Mouse (Mus musculus) embryo, embryonic 10.5 days (tissue): Measurements from ENCODE around the gene Nck2.

Experiments used
- DNase-seq: peaks from one replicate; pipeline ENCODE4 v3.0.0-alpha.2; 2015; ENCODE audit warnings: low spot score

The Nck2 gene

DNA sequence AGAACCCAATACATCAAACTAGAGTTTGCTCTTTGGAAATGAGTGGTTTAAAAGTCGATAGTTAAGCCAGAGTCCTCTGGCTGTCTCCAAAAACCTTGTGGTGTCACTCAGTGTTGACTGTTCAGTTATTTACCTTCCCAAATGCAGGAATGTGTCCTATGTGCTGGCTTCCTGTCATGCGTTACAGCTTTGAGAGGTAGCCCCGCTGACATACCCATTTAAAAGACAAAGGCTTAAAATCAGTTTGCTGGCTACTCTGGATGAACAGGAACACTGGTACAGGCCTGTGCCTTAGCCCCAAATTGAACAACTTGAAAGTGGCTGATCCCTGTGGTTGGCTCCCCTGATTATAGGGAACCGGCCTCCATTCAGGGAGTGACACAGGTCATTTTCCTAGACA, 126.7 kb downstream of the Nck2 start:
- no peak for DNase-seq

DNA sequence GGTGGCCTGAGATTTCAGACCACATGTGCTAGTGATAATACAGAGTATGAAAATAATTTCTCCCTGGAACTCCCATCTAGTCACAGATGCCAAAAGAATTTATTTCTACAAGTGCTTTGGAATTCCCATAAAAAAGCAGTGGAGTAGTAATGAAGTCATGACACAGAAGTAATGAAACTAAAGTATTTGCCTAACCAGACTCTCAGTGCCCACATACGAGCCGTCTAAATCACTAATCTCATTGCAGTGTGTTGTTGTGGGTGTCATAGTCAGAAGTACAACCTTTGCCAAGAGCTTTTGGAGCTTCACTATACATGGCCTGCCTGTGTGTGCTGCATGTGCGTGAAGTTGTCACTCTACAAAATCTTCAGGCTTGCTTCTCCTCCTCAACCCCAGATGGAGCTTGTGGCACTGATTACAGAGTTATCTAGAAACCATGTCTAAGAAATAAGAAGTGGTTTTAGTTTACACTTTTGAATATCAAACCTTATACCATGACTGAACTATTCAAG, 130.5 kb downstream of the Nck2 start:
- DNase-seq, result no peak

DNA sequence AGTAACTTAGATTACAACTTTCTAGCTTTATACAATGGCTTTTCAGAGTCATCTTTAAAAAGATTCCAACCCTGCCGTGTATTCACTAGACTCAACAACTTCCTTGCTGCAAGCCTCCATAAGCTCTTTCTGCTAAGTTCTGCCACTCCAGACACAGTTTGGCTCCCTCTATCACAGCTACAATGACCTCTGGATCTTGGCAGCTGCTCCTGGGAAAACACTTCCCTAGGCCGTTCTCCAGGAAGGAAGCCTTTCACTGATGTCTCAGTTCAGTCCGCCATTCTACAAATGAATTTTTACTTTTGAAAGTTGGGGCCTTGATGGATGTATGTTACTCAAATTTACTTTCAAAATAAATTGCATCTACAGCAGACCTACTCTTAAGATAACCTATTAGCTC, 133.0 kb downstream of the Nck2 start:
- DNase-seq, result no peak

DNA sequence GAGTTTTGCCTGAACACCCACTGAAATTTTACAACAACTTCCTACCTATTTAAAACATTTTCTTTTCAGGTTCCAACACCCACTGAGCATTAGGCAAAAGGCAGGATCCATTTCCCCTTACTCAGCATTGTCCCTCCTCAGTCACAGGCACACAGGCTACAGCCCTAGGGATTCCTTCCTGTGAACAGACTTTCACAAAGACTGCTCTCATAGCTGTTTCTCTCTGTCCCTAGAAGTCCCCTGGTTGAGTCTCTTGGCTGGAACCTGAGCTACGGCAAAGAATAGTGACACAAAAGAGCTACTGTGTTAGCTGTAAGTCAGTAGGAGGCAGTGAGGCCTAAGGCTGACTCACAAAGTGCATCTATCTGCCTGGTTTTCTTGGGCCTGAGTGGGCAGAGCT, 139.2 kb downstream of the Nck2 start:
- DNase-seq, result no peak

DNA sequence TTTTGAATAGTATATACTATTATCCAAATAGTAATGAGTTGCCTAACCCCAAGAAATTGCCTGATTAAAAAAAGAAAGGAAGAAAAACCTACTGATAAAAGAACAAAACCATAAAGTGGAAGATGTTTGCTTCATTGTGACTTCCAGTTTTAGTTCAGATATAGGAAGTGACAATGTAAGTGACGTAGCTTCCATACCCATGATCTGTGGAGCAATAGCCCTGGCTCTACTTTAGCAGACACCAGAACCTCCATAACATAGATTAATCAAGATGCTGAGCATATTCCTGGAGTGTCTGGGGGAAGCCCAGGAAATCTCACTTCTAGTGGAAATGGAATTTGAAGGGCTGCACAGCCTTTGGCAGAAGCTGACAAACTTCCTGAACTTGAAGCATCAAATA, 144.6 kb downstream of the Nck2 start:
- no peak for DNase-seq

DNA sequence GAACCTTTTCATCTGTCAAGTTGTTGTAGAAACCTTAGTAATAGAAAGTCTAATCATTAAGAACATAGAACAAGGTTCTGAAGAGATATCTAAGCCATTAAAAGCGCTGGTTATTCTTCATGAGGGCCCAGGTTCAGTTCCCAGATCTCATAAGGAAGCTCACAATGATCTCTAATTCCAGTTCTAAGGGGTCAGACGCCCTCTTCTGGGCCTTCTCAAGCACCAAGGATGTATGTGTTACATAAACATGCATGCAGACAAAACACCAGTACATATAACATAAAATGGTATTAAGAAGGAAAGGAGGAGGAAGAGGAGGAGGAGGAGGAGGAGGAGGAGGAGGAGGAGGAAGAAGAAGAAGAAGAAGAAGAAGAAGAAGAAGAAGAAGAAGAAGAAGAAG, 145.5 kb downstream of the Nck2 start:
- DNase-seq, result no peak

DNA sequence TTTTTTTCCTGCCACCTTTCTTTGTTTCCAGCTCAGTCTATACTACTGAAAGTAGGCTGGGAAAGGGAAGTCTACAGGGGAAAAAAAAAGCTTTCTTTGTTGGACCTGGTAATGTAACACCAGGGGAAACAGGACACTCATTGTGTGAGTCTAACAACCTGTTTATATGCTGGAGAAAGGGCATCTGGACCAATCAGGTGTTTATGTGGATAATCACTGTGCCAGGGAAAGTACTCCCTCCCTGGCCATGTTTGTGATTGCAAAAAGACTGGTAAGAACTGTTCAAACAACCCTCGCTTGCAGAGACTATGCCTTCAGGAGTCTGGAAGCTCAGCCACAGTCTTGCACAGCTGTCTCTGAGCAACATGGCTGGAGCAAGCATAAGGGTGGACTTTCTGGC, 146.3 kb downstream of the Nck2 start:
- DNase-seq, result no peak

DNA sequence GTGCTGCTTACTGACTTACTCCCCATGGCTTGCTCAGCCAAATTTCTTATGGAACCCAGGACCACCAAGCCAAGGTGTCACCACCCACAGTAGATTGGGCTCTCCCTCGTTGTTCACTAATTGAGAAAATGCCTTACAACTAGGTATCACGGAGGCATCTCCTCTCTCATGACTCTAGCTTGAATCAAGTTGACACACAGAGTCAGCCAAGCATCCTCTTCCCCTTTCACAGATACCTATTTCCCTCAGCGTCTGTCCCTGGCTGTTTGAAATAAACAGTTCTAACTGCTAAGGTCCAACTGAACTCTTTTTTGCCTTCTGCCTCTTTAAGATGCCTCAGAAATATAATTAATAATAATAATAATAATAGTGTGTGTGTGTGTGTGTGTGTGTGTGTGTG, 148.7 kb downstream of the Nck2 start:
- DNase-seq, result no peak

DNA sequence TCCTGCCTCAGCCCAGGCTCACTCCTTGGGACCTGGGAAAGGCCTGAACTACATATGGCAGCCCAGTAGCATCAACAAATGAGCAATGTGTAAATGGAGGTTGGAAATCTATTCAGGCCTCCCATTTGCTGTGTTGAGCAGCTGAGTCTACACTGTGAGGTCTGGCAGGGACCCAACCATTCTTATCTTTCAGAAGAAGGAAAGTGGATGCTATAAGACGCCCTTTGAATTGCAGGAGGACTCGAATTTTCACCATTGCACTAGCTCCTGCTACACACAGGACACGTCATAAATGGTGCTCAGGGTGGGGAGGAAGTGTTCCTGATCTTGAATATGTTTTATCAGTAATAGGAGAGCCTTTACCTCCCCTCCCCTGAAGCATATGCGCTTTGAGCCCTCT, 150.4 kb downstream of the Nck2 start:
- no peak for DNase-seq

DNA sequence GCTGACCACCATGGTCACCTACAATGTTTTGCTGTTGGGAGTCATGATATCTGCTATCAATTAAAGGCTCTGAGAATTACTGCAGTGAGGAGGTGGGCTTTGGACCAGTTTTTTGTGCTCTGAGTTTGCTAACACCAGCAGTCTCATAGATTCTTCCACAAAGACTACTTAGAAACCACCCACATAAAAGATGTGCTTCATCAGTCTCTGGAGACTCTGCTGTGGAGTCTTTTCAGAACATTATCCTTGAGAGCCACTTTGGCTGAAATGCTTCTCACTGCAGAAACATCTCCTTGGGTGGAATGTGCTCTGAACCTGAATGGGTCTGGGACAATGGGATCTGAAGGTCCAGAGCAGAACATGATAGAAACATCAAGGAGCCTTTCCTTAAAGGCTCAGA, 153.4 kb downstream of the Nck2 start:
- DNase-seq, result no peak

DNA sequence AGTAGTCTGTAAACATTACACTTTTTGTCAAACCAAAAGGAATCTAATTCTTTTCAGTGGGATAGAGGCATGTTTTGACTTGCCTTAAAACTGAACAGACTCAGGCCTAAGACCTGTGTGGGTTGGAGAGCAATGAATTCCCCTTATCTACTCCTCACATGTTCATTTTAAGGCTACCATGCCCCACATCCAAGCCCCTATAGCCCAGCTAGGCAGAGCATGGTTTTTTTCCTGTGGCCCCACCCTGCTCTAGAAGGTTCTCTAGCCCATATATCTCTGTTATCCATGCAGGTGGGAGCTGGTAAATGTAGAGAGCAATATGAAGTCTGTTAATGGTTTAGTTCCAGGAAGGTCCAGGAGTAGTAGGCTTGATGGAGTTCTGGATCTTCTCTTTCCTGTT, 155.1 kb downstream of the Nck2 start:
- DNase-seq, result no peak

DNA sequence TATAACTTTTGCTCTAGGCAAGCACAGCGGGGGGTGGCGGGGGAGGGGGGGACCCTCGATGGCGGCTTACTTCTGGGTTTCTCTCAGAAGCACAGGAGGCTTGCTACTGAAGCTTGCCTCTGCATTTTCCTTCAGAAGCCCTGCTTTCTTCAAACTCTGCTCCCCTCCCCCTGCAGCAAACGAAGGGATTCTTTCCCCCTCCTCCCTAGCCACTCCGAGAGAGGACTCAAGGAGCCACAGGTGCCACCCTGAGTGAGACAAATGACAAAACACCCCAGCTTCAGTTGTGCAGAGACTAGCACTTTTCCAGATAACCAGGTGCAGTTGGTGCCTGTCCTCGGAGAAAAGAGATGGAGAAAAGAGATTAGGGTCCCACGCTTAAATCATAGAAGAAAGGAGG, 156.7 kb downstream of the Nck2 start:
- no peak for DNase-seq

DNA sequence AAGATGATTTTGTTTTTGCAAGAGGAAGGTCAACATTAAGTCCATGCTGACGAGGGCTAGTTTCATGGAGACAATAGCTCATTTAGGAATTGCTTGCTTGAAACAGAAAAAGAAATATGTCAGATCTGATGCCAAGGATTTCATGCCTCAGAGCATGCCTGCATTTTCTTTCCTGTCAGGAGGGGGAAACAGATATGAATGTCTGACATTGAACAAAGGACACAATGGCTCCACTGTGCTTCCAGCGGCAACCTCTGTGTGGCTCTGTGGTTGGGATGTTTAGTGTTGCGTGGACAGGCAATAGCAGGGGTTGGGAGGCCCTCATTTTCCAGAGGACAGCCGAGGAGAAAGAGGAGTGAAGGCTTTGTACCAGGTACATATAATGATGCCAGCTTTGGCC, 171.6 kb downstream of the Nck2 start:
- peak; percentile 16 for DNase-seq
